Mouse (Mus musculus) hindbrain, embryonic 13.5 days (tissue): Measurements from ENCODE around the gene Vps25. TPM values are rescaled to one million over a fixed set of nuclear protein-coding genes. Genes with fewer than 3 reads are reported as not detected.

Source experiments
- ATAC-seq: fragments of 200-750 bp; cut with Nextera tagmentation; 2 replicates; pipeline ENCODE4 v1.8.0; 2017; ENCODE audit warnings: moderate TSS enrichment; ENCODE audit not compliant: low FRiP score
- H3K27ac ChIP-seq: fragments of 300-500 bp; sonication (generic); 2 replicates; pipeline ENCODE4 v1.5.1; 2015; ENCODE audit warnings: inconsistent platforms, mild to moderate bottlenecking, moderate library complexity
- H3K27me3 ChIP-seq: fragments of 300-500 bp; sonication (generic); 2 replicates; pipeline ENCODE4 v1.6.1; 2015; ENCODE audit warnings: mild to moderate bottlenecking, inconsistent platforms
- H3K36me3 ChIP-seq: fragments of 300-500 bp; sonication (generic); 2 replicates; pipeline ENCODE4 v1.6.1; 2015; ENCODE audit warnings: mild to moderate bottlenecking, inconsistent platforms
- H3K4me1 ChIP-seq: fragments of 300-500 bp; sonication (generic); replicated peaks from 2 replicates; pipeline ENCODE4 v1.6.1; 2015; ENCODE audit warnings: inconsistent platforms
- H3K4me2 ChIP-seq: fragments of 300-500 bp; sonication (generic); 2 replicates; pipeline ENCODE4 v1.6.1; 2015; ENCODE audit warnings: inconsistent platforms, mild to moderate bottlenecking, moderate library complexity
- H3K4me3 ChIP-seq: fragments of 300-500 bp; sonication (generic); 2 replicates; pipeline ENCODE4 v1.5.1; 2015; ENCODE audit warnings: mild to moderate bottlenecking, inconsistent platforms
- H3K9ac ChIP-seq: fragments of 300-500 bp; sonication (generic); 2 replicates; pipeline ENCODE4 v1.6.1; 2015; ENCODE audit warnings: mild to moderate bottlenecking, inconsistent platforms
- H3K9me3 ChIP-seq: fragments of 300-500 bp; sonication (generic); 2 replicates; pipeline ENCODE4 v1.6.1; 2016; ENCODE audit warnings: inconsistent platforms
- WGBS: fragments of 180-500 bp; shearing (Covaris S2); methylation state at CpG from one replicate; pipeline ENCODE4 v1.1.7; 2015; 5-methylcytosine and 5-hydroxymethylcytosine counted together
- polyA plus RNA-seq: library from polyadenylated mRNA; unstranded; fragments of >200 nt; fragmentation: Nextera tagmentation; extraction: Ambion mirVana; gene quantifications from 2 replicates; pipeline ENCODE4 v1.2.1, GENCODE M21; 2015

Gene Vps25
- polyA plus RNA-seq, 1 experiment from 2014 or later, result 110 TPM

DNA sequence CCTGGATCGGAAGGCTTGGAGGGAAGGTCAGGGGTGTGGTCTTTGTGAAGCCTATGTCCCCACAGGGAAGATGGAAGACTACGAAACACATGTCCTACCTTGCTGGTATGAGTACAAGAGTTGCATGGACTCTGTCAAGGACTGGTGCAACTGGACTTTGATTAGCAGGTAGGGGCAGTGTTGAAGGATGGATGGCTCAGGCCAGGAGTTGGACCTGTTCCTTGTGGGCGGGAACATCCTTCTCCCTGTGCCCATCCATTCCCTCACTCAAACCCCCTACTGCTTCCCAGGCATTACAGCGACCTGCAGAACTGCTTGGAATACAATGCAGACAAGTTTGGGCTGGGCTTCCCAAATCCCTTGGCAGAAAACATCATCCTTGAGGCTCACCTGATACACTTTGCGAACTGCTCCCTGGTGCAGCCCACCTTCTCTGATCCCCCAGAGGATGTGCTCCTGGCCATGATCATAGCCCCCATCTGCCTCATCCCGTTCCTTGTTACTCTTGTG is 5.9 kb upstream of the Vps25 start:
- no peaks in the 10 kb centered on the region for H3K9me3 ChIP-seq
- H3K4me1 ChIP-seq, result peaks cover 17% of the 10 kb centered on the region
- peak overlapping the region; percentile 96 for H3K4me2 ChIP-seq
- no peak for ATAC-seq
- no peak overlapping the region for H3K9ac ChIP-seq
- 79% methylated on average over 6 of the region's 6 CpGs for WGBS
- H3K4me3 ChIP-seq, result peak overlapping the region; percentile 59
- peaks cover 54% of the 10 kb centered on the region for H3K27me3 ChIP-seq
- no peaks in the 10 kb centered on the region for H3K36me3 ChIP-seq
- 0 out of 2 replicates have a peak overlapping the region, but pooled peaks have one; percentile 12 for H3K27ac ChIP-seq

DNA sequence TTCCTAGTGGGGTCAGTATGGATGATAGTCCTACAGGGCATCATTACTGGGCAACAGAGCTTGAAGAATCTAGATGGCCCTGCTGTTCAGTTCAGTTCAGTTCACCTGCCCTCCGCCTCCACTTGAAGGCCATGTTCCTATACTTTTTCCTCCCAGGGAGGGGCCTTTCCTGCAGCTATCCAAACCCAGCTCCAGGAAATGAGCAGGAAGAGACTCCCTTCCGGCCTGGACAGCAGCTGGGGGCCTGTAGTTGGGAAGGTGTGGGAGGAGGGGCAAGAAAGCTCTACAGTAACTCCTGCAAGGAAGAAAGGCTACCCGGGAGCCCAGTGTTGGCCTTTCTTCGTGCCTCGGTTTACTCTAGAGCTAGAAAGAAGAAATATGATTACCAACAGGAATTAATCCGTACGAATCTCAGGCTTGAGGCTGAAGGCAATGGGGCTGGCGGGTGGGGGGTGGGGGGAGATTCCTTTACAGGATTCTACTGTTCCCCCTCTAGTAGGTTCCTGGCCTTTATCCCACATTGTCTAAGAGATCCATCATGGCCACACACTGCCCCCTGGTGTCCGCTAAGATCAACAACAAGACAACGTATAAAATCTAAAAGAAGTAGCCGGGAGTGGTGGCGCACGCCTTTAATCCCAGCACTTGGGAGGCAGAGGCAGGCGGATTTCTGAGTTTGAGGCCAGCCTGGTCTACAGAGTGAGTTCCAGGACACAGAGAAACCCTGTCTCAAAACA is 5.1 kb upstream of the Vps25 start:
- H3K36me3 ChIP-seq, result no peaks in the 10 kb centered on the region
- H3K27ac ChIP-seq, result no peak overlapping the region
- H3K4me2 ChIP-seq, result peak overlapping the region; percentile 96; the same call in 1 of the 2 replicates
- H3K4me3 ChIP-seq, result 0 out of 2 replicates have a peak overlapping the region, but pooled peaks have one; percentile 12
- no peak for ATAC-seq
- WGBS, result 39% methylated on average over 14 of the region's 14 CpGs
- no peak overlapping the region for H3K9ac ChIP-seq
- H3K9me3 ChIP-seq, result no peaks in the 10 kb centered on the region
- peaks cover 23% of the 10 kb centered on the region for H3K4me1 ChIP-seq
- peaks cover 49% of the 10 kb centered on the region for H3K27me3 ChIP-seq

DNA sequence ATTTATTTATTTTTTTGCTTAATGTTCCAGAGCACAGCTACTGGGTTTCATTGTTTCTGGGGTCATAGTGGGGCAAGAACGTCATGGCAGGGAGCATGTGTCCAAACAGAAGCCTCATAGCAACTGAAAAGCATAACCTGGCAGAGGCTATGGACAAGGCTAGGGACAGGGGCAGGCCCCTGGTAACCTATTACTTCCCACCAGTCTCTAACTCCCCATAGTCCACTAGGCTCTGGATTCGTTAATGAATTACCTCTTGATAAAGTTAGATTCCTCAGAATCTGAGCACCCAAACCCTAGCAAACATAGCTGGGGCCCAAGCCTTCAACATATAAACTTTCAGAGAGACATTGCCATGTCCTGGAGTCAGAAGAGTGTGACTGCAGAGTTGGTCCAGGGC is 2.5 kb upstream of the Vps25 start:
- ATAC-seq, result no peak
- 72% methylated on average over 2 of the region's 2 CpGs for WGBS
- Histone ChIP-seq H3K9ac (no peak overlapping the region), H3K9me3 (no peaks in the 10 kb centered on the region), H3K36me3 (no peaks in the 10 kb centered on the region), H3K4me2 (no peak overlapping the region), H3K4me1 (peaks cover 28% of the 10 kb centered on the region), H3K4me3 (no peak overlapping the region), H3K27ac (no peak overlapping the region), H3K27me3 (peaks cover 24% of the 10 kb centered on the region)

DNA sequence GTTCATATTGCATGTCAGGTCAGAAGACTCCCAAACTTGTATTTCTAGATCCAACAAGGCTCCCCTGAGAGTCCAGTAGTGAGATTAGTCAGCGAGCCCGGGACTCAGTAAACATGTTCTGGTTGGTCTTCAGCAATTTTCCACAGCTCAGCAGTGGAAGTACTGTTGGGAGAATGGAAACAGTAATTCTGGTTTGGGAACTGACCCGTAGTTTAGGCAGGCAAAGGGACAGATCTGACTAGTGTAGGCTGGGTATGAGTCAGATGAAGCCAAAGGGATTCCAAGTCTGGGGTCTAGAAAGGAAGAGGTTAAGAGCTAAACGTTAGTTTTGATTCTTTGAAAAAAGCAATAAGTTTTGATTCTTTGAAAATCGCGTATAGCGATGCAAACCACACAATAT is 566 bp upstream of the Vps25 start:
- peak overlapping the region; percentile 91 for H3K27ac ChIP-seq
- H3K36me3 ChIP-seq, result peaks cover 6% of the 10 kb centered on the region
- peak overlapping the region; percentile 95 for H3K4me2 ChIP-seq
- peak overlapping the region; percentile 90 for H3K4me3 ChIP-seq
- no peaks in the 10 kb centered on the region for H3K9me3 ChIP-seq
- peak overlapping the region; percentile 95 for H3K9ac ChIP-seq
- WGBS, result 16% methylated on average over 7 of the region's 7 CpGs
- peaks cover 16% of the 10 kb centered on the region for H3K4me1 ChIP-seq
- H3K27me3 ChIP-seq, result peaks cover 6% of the 10 kb centered on the region
- ATAC-seq, result no peak

DNA sequence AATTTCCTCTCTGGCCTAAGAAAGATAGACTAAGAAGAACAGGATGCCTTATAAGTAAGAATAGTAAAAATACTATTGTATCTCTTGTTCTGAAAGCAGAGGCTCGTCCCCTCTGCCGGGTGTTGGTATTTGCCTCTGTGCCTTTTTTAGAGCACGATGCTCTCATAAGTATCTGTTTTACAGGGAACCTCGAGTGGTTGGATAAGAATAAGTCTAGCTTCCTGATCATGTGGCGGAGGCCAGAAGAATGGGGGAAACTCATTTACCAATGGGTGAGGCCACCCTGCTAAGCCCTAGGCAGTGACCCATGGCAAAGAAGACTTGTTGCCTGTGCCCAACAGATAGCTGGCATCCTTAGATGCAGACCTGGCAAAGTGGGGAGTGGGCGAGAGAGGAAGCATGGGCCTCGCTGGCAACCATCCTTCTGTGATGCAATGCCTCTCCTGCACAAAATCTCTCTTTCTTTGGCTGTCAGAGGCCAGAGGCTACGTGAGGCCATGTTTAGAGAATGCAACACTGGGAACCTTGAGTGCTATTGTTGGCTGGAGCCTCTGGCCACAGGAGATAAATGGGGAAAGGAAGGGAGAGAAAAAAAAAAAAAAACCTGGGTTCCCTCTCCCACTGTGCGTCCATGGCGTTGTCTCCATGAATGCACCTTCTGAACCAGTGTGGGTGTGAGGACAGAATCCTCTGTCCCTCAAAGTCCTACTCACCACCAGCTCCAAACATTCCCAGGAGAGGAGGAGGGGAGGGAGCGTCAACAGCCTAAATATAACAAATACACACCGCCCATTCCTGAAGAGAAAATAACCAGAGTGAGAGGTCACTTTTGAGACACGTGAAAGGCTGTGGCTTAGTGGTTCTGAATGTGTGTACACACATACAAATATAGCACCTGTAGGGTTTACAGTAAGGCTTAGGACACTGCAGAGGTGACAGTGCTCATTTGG is 2.6 kb downstream of the Vps25 start:
- WGBS, result 87% methylated on average over 13 of the region's 13 CpGs
- no peak overlapping the region for H3K4me3 ChIP-seq
- H3K36me3 ChIP-seq, result peaks cover 18% of the 10 kb centered on the region
- peaks cover 23% of the 10 kb centered on the region for H3K27me3 ChIP-seq
- no peak overlapping the region for H3K4me2 ChIP-seq
- peaks cover 36% of the 10 kb centered on the region for H3K4me1 ChIP-seq
- no peak overlapping the region for H3K9ac ChIP-seq
- no peak for ATAC-seq
- no peaks in the 10 kb centered on the region for H3K9me3 ChIP-seq
- H3K27ac ChIP-seq, result no peak overlapping the region

DNA sequence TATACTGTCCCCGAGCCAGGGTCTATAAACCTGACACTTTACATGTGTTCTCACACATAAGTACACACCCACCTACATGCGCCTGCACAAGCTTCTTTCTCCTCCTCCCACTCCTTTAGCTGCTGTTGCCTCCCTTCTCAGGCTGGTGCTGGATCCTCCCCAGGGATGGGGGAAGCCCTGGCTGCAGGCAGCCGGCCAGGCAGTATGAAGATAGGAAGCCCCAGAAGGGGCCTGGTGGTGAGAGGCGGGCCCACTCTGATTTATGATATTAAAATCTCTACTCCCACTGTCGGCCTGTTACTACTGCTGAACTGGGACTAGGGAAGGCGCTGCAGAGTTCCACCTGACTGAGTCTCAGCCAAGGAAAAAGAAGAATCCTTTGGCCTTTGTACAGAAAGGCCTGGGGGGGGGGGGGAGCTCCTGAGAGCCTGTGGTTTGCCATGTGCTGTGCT is 5.8 kb downstream of the Vps25 start:
- Histone ChIP-seq H3K4me1 (peaks cover 47% of the 10 kb centered on the region), H3K9ac (0 out of 2 replicates have a peak overlapping the region, but pooled peaks have one; percentile 76), H3K27ac (no peak overlapping the region), H3K9me3 (no peaks in the 10 kb centered on the region), H3K27me3 (peaks cover 54% of the 10 kb centered on the region), H3K4me3 (no peak overlapping the region), H3K36me3 (peaks cover 18% of the 10 kb centered on the region), H3K4me2 (peak overlapping the region; percentile 92)
- 48% methylated on average over 6 of the region's 6 CpGs for WGBS
- no peak for ATAC-seq

DNA sequence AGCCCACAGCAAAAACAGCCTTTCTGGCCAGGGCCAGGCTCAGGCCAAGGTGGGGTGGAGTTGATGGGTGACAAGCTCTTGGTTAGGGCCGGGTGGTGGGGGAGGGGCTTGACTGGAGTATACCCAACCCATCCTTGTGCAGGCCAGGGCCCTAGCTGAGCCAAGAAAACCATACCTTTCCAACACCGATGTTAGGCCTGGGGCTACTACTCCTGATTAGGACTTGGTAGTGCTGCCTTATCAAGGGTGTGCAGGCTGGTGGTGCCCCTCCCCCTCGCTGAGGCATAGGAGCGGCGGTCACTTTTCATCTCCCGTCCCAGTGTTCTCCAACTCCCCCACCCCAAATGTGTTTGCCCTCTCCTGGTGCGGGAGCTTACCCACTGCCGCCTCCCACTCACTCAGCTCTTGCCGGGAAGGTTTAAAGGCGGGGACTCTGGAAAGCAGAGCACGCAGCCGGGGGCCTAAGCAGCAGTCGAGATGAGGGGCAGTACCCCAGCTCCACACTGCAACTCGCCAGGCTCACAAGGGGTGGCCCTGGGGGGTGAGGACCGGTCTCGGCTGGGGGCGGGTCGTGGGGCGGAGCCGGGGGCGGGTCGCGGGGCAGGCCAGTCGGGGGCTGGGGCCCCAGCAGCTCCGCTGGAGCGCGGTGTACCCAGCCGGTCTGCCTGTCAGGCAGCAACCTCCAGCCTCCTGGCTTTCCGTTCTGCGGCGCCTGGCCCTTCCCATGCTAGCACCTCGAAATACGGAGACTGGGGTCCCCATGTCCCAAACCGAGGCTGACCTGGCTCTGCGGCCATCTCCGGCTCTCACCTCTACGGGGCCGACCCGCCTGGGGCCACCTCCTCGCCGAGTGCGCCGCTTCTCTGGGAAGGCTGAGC is 6.7 kb downstream of the Vps25 start, which contains the start of gene Wnk4:
TSS of gene Wnk4 (plus strand) at position 620 of the 878 bp plus-strand sequence.
- no peaks in the 10 kb centered on the region for H3K9me3 ChIP-seq
- H3K36me3 ChIP-seq, result peaks cover 18% of the 10 kb centered on the region
- ATAC-seq, result peak; percentile 67
- H3K27me3 ChIP-seq, result peaks cover 62% of the 10 kb centered on the region
- peak within 1 kb of the TSS; percentile 92 for H3K4me2 ChIP-seq
- peak within 1 kb of the TSS; percentile 35; the same call in 1 of the 2 replicates for H3K27ac ChIP-seq
- peak within 1 kb of the TSS; percentile 46 for H3K4me3 ChIP-seq
- H3K9ac ChIP-seq, result peak within 1 kb of the TSS; percentile 76
- under 1% methylated on average over 31 of the region's 43 CpGs for WGBS
- H3K4me1 ChIP-seq, result peaks cover 47% of the 10 kb centered on the region

DNA sequence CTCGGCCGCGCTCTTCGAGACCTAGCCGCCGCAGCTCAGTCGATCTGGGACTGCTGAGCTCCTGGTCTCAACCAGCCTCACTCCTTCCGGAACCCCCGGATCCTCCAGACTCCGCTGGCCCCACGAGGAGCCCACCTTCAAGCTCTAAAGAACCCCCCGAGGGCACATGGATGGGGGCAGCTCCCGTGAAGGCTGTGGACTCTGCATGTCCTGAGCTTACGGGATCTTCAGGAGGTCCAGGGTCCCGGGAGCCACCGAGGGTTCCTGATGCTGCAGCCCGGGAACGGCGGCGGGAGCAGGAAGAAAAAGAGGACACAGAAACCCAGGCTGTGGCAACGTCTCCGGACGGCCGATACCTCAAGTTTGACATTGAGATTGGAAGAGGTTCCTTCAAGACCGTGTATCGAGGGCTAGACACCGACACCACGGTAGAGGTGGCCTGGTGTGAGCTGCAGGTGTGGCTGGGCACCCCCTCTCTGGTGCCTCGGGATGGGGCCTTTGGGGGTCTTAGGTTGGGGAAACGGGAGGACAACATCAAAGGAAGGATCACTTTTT is 7.4 kb downstream of the Vps25 start:
- peaks cover 50% of the 10 kb centered on the region for H3K4me1 ChIP-seq
- under 1% methylated on average over 30 of the region's 30 CpGs for WGBS
- H3K4me2 ChIP-seq, result peak overlapping the region; percentile 92
- peak overlapping the region; percentile 46 for H3K4me3 ChIP-seq
- H3K9ac ChIP-seq, result peak overlapping the region; percentile 76
- peak; percentile 46; the same call in 1 of the 2 replicates for ATAC-seq
- no peak overlapping the region for H3K27ac ChIP-seq
- no peaks in the 10 kb centered on the region for H3K9me3 ChIP-seq
- peaks cover 18% of the 10 kb centered on the region for H3K36me3 ChIP-seq
- peaks cover 69% of the 10 kb centered on the region for H3K27me3 ChIP-seq

DNA sequence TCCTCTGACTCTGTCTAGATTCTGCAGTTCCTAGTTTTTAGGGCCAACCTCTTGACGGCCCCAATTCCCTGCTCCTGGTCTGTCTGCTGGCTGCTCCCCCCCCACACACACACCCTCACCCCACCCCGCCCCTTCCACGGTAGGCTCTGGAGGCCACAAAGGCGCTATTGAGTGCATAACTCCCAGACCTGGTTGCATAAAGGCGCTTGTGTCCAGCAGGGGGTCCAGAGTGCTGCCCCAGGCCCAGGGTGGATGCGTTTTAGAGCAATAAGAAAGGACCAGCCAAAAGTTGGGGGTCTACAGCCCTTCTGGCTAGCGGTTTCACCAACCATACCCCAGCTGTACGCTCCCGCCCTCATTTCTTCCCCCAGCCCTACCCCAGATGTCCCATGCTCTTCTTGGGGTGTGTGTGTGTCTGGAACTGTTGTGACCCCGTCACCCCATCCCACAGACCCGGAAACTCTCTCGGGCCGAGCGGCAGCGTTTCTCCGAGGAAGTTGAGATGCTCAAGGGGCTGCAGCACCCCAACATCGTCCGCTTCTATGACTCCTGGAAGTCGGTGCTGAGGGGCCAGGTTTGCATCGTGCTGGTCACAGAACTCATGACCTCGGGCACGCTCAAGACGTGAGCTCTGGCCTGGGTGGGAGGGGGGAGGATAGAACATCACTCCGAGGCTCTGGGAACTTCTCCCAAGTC is 8.9 kb downstream of the Vps25 start:
- peaks cover 14% of the 10 kb centered on the region for H3K36me3 ChIP-seq
- peak overlapping the region; percentile 19 for H3K4me3 ChIP-seq
- no peak overlapping the region for H3K27ac ChIP-seq
- H3K9me3 ChIP-seq, result no peaks in the 10 kb centered on the region
- peak overlapping the region; percentile 27; the same call in 1 of the 2 replicates for H3K4me2 ChIP-seq
- peaks cover 50% of the 10 kb centered on the region for H3K4me1 ChIP-seq
- WGBS, result 2% methylated on average over 24 of the region's 24 CpGs
- no peak for ATAC-seq
- H3K9ac ChIP-seq, result 0 out of 2 replicates have a peak overlapping the region, but pooled peaks have one; percentile 19
- peaks cover 80% of the 10 kb centered on the region for H3K27me3 ChIP-seq

DNA sequence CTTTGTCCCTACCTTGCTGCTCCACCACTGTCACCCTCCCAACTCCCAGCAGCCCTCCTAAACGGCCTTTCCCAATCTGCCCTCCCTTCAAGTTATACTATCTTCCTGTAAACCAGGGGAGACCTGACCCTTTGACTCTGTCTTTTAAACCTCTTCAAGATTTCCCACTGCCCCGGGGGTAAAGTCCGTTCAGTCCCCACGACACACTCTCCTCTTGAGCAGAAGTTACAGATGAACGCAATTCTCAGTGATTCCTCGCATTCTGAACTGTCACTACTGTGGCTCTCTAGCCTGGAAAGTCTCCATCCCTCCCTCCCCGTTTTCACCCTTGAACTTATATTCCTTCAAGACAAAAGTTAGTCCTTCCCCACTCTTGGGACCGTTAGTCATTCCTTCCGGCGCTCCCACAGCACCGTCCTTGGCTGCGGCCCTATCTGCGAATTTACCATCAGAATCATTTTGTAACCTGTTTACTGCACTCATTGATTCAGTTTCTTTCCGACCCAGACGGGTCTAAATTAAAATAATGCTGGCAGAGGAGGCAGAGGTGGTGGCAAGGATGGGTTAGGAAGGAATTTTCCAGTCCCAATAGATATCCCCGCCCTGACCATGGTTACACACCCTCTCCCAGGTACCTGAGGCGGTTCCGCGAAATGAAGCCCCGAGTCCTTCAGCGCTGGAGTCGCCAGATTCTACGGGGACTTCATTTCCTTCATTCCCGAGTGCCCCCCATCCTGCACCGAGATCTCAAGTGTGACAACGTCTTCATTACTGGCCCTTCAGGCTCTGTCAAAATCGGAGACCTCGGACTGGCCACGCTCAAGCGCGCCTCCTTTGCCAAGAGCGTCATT is 9.9 kb downstream of the Vps25 start:
- H3K4me2 ChIP-seq, result no peak overlapping the region
- no peak overlapping the region for H3K9ac ChIP-seq
- no peaks in the 10 kb centered on the region for H3K9me3 ChIP-seq
- peaks cover 8% of the 10 kb centered on the region for H3K36me3 ChIP-seq
- no peak overlapping the region for H3K4me3 ChIP-seq
- H3K4me1 ChIP-seq, result peaks cover 50% of the 10 kb centered on the region
- H3K27ac ChIP-seq, result no peak overlapping the region
- 3% methylated on average over 32 of the region's 32 CpGs for WGBS
- ATAC-seq, result no peak
- H3K27me3 ChIP-seq, result peaks cover 86% of the 10 kb centered on the region
